Mouse (Mus musculus) testis, postnatal 14 days (tissue): Measurements from ENCODE around the gene Zfp592.

Experiments used
- DNase-seq: peaks from one replicate; pipeline ENCODE4 v3.0.0; 2021; ENCODE audit warnings: low spot score

Gene Zfp592

DNA sequence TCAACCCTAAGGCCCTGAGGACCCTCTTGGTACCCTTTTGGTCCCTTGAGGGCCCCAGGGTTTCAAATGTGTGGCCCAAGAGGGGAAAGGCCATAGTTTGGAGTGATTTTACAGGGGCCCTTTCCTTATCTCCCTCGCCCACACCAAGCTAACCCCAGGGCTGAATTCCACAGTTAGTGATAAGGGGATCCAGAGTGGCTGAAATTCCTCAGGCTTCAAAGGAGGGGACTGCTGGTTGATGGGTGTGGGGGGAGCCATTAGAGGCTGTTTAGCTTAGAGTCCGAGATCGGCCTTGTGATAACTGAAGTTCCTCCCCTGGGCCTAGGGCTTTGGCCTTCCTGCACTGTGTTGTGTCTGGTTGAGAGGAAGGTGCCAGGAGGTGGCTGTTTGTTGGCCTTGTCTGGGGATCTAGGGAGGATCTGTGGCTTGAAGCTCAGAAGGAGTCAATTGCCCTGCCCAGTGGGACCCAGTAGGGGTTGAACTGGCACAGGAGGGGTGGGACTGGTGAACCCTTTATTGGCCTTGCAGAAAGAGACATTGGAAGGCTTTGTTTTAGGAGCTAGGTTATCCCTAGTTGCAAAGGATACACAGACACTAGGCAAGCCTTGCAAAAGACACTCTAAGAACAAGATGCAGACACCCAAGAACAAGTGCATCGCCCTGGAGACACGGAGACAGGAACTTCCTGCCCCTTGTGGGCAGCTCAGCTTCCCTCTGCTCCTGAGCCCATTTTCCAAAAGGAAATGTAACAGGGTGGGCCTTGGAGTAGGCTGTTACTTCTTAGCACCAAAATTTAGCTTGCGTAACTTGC, 64.6 kb downstream of the Zfp592 start:
- no peak for DNase-seq

DNA sequence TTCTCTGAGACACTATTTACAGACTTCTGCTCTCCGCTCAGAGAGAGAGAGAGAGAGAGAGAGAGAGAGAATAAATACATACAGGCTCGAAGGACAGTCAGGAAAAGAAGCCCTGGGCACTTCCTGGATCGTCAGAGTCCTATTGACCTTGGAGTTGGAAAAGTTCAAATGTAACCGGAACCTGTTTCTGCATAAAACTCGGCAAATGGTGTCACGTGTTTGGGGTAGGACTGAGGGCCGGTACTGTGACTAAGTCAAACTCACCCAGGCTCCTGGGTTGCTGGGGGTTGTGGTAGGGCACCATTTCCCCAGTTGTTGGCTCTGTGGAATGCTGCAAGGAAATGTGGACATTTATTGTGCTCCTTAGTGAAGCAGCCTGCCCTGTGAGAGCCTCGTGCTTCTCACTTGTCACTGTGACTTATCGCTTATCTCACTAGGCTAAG, 65.3 kb downstream of the Zfp592 start:
- DNase-seq, result no peak

DNA sequence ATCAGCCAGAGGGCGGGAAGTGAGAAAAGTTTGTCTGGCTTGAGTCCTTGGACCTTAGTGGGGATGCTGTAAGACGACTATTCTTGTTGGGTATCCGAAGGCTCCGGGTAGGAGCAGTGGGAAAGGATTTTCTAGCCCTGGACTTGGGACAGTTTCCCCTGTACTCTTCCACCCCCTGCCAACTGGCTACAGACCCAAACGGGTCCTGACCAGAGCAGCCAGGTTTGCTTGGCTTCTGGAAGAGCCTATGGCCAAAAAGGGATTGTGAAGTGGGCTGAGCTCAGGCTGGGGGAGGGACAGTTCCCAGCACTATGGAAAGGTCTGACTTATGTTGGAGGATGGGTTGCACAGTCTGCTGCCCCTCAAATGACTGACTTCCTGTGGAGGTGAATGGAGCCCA, 65.9 kb downstream of the Zfp592 start:
- no peak for DNase-seq

DNA sequence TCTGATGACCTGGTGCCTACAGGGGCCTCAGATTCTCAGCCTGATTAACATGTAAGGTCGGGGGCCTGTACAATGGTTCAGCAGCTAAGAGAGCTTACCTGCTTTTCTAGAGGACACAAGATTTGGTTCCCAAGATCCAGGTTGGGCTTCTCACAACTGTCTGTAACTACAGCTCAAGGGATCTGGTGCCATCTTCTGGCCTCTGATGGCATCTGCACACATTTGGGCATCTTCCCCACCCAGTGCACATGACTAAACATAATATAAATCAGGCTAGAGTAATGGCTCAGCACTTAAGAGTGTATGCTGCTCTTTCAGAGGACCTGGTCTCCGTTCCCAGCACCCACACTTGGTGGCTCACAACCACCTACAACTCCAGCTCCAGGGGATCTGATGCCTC, 67.4 kb downstream of the Zfp592 start:
- DNase-seq, result no peak

DNA sequence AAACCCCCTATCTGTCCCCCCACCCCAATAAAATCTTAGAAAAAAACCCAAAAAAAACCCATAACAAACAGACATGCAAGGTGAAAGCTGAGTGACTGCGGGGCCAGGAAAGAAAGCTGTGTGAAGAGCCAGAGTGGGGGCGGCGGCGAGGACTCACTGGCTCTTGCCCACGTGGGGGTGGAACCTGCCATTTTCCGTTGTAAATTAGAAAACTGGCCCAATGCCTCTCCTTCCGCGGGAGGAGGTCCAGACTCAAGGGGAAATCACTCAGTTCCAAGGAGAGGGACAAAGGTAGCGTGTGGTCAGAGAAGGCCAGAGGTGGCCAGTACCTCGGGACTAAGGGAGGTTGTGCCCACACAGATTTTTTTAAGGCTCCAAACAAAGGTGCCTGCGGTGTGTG, 68.5 kb downstream of the Zfp592 start:
- DNase-seq, result no peak

DNA sequence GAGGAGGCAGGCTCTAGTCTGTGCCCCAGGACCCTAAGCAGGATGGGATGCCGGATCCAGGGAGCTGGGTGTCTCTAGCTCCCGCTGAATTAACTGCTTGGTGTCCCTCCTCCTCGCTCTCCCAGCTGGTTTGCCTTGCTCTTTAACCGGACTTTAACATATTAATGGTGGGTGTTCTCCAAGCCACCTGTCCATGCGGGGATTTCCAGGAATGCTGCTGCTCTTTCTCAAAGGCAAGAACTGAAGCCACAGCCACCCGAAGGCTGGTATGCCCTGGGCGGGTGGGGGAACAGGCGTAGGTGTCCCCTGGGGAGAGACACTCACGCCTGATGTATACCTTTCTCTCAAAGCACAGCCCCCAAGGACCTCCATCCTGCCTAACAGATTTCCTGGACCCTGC, 69.9 kb downstream of the Zfp592 start:
- DNase-seq, result no peak

DNA sequence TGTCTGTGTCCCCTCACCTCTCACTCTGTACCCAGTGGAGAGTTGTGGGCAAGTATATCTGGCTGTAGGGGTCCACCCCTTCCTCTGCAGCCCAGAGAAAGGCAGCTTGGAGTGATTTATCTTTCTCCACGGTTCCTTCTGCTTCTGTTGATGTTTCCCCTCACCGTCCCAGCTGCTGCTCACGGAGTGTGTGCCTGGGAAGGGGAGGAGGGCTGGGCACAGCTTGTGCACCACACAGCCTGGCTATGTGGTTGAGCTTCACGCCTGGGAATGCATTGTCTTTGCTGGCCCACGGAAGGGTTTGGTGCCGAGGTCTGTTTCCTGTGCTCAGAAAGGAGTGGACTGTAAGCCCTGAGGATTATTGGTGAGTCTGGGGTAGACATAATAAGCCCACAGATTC, 73.2 kb downstream of the Zfp592 start:
- DNase-seq, result no peak

DNA sequence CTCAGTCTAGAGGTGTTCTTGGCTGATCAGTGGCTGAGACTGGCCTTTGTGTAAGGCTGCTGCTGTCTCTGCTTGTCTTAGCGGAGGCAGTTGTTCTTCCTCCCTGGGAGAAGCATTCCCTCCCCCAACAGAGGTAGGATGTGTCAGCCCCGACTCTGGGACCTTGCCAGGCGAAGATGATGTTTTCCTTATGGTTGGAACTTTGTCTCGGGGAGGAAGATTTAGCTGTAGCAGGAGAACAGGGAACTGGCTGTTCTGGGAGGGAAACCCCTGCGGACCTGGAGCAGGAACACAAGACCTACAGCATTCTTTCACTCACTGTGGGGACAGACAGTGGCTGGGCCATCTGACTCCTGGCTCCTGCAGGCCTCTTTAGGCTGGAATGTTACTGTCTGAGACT, 79.0 kb downstream of the Zfp592 start:
- DNase-seq, result peak; percentile 68

DNA sequence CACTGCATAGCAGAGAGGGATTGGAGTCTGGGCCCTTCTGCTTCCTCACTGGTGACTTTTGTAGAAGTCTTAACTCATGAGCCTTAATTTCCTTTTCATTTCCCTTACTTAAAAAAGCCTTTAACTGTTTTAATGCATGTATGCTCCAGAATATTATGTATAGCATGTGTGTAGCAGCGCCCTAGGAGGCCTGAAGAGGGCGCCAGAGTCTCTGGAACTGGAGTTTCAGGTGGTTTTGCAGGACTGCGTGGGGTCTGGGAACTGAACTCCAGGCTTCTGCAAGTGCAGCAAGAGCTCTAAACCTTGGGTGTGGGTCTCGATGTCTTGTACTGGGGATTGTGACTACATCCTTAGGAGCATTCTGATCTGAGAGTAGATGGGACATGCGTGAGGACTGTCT, 79.8 kb downstream of the Zfp592 start:
- DNase-seq, result no peak

GRCm38 (mm10) chr7:81074546-81074945, 81.1 kb downstream of the Zfp592 start:
- DNase-seq, result no peak

- DNase-seq, result no peak
Measured at GRCm38 (mm10) chr7:81075299-81075698, 81.8 kb downstream of the Zfp592 start.

DNA sequence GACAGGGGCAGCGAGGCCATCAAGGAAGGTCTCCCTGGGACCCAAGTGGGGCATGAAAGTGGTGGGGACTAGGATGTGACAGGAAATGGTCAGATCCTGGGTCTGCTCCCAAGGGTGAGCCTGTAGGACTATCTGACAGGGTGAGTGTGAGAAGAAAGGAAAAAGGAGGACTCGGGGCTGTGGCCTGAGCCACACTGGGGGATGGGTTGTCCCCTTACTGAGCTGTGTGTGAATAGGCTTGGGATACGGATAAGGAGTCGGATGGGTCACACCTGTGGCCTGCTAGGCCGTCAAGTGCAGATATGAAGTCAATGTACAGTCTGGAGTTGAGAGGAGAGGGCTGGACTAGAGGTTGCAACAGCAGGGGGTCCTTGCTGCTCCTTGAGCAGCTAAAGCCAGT, 82.3 kb downstream of the Zfp592 start:
- no peak for DNase-seq

DNA sequence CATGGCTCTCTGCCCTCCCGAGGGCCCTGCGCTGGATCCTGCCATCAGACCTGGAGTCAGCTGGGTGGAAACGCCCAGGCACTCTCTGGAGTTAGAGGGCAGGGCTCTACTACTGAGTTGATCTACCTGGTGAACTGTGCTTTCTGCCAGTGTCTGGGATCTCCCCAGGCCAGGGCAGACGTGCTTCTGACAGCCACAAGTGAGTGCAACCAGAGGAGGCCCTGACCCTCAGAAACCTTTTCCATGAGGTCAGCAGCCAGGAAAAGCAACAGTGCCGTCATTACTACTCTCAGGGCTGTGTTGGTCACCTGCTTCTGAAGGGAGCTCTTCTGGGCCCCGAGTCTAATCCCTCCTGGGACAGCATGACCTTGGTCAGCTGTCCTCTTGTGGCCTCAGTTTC, 83.5 kb downstream of the Zfp592 start:
- no peak for DNase-seq

DNA sequence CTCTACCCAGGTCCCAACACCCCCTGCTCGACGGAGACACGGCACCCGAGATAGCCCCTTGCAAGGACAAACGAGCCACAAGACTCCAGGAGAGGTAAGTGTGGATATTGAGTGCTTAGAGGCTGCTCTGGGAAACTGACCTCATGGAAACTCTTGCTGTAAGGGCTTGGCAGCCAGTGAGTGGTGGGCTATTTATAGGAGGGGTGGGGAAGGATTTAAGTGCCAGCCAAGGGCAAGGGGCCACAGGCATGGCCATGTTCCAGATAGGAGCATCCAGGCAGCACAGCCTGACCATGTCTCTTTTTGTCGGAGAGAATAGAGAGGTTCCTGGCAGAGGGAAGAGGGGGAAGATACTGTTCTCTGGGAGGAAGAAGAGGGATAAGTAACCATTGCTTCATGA, 85.3 kb downstream of the Zfp592 start:
- no peak for DNase-seq

GRCm38 (mm10) chr7:81093420-81093965, 100.0 kb downstream of the Zfp592 start:
- no peak for DNase-seq

DNA sequence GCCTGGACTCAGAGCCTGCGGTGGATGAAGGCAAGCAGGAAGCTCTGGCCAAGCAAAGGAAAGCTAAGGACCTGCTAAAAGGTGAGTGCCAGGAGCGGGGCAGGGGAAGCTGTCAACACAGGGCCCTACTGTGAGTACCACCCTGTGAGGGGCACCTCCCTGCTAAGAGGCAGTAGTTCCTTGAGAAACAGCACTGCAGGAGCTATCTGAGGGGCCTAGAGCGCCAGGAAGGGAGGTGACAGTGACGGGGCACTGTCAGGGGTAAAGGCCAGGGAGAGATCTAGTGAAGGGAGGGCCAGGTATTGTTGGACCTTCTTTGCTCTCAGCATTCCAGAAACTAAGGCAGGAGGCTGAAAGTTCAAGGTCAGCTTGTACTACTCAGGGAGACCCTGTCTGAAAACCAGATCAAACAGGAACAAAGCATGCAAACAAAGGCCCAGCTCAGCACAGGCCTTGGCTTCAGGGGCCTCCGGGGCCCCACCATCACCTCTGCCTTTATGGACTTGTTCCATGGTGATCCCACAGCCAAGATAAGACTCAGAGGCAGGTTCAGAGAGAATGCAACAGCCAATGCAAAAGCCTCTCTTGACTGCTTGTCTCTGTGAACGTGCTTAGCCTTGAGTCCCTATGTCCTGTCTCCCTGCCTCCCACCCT, 100.8 kb downstream of the Zfp592 start:
- DNase-seq, result no peak
